Mouse (Mus musculus) spleen, adult 2 months (tissue): Measurements from ENCODE around the gene Myo6.

Source experiments
- CTCF ChIP-seq: fragments of 200-500 bp; IDR thresholded peaks from 2 replicates; pipeline ENCODE4 v1.5.1; 2011; ENCODE audit warnings: mild to moderate bottlenecking, inconsistent platforms; ENCODE audit not compliant: insufficient read depth, insufficient read length, insufficient replicate concordance; ENCODE audit errors: extremely low read depth
- POLR2A ChIP-seq: fragments of 200-500 bp; IDR thresholded peaks from 2 replicates; pipeline ENCODE4 v1.6.1; 2011; ENCODE audit warnings: low read depth, low read length, inconsistent platforms

GRCm38 (mm10) chr9:80191240-80191639 lies 26.4 kb downstream of the Myo6 start:
- no peak for TF ChIP-seq POLR2A
- no peak for TF ChIP-seq CTCF
